Mouse (Mus musculus) heart, postnatal 25 days (tissue): ENCODE measurements around the gene Olfr191. TPM values are rescaled to one million over a fixed set of nuclear protein-coding genes. Genes with fewer than 3 reads are reported as not detected.
"Not testable (repeated sequence)": the region's sequence is repeated elsewhere in the genome, so short reads cannot be mapped to it uniquely, and the experiment has no call there.

ENCODE experiments used
- DNase-seq: peaks from one replicate; pipeline ENCODE4 v3.0.0; 2022; ENCODE audit warnings: low spot score
- intact Hi-C: fragments of 180-260 bp; cut with DNase I; formaldehyde crosslinking; loops from one replicate; pipeline ENCODE4 v1.15.1; 2025
- total RNA-seq, 2 experiments: library from RNA; stranded (reverse); gene quantifications; 2 replicates each; pipeline ENCODE4 v1.2.3; 2021

Gene Olfr191
- total RNA-seq = not detected

DNA sequence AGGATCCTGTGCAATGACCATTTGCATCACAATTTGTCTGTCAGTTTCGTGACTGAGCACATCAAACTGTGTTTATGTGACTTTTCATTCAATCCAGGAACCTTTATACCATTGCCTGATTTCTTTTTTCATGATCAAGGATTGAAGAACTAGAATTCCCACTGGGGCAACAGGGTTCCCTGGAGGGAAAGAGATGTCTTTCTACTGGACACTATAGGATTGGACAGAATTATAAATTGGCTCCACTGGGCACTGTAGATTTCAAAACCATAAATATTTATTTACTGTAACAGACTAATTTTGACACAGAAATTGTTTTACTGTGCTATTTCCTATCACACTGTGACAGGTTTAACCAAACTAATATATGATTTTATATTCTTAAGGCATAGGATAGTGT lies at the start of gene Olfr191:
TSS of gene Olfr191 (minus strand) at position 101 of the 400 bp plus-strand sequence.
- intact Hi-C loops, DNase-seq: not testable (repeated sequence)

DNA sequence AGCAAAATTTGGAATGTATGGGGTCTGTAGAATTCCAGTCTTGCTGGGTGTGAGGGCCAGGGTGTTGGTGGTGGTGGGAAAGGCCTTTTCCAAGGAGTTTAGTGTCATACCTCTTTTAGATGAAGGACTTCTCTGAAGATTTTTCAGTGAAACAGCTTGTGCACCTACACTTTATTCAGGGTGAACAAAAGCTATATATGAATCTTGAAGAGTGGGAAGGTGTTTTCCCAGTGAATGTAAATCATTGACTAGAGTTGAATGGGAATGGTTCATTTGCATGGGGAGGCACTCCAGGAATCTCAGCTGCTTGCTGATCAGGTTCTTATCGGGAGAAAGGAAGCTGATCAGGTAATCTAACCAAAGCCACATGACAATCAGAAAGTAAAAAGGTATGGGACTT lies 41.1 kb upstream of the Olfr191 start:
- DNase-seq = no peak
- intact Hi-C loops = no loop called here

DNA sequence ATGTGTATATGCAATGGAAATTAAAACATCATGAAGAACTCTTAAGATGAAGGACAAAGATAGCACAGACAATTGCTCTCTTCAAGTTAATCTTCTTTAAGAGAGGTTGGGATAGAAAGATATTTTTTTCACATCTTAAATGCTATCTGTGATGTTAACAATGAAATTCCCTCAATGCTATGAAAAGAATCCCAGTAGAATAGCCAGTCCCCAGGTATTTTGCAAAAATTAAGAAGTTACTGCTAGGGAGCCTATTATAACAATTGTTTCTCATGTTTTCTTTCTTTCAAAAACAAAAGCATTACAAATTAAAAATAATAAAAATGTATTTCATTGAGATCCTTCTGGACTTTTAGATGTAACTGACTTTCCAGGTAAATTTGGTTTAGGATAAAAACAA lies 31.3 kb upstream of the Olfr191 start, which contains the start of gene Olfr194:
TSS of gene Olfr194 (minus strand) at position 101 of the 400 bp plus-strand sequence.
- no peak for DNase-seq
- intact Hi-C loops = no loop called here

DNA sequence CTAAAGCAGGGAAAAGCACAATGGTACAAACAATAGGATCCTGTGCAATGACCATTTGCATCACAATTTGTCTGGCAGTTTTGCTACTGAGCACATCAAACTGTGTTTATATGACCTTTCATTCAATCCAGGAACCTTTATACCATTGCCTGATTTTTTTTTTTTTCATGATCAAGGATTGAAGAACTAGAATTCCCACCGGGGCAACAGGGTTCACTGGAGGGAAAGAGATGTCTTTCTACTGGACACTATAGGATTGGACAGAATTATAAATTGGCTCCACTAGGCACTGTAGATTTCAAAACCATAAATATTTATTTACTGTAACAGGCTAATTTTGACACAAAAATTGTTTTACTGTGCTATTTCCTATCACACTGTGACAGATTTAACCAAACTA lies 22.2 kb upstream of the Olfr191 start, which contains the start of gene Olfr193:
TSS of gene Olfr193 (minus strand) at position 101 of the 400 bp plus-strand sequence.
- no peak for DNase-seq
- intact Hi-C loops = no loop called here

DNA sequence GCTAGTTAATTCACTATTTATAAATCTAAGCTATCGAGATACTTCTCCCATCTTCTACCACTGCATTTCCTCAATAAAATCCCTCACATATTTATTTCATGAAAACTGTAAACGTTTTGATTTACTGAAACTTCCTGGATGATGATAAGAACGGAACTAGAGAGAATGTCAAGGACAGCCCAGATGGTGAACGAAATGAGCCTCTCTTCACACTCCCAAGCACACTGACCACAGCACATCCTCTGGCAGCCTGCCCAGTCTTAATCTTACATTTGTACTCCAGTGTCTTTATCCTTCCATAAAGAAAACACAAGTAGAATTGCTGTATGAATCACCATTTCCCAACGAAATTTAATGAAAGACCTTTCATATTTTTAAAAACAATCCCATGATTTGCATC lies 18.9 kb upstream of the Olfr191 start:
- intact Hi-C loops = not testable (repeated sequence)

DNA sequence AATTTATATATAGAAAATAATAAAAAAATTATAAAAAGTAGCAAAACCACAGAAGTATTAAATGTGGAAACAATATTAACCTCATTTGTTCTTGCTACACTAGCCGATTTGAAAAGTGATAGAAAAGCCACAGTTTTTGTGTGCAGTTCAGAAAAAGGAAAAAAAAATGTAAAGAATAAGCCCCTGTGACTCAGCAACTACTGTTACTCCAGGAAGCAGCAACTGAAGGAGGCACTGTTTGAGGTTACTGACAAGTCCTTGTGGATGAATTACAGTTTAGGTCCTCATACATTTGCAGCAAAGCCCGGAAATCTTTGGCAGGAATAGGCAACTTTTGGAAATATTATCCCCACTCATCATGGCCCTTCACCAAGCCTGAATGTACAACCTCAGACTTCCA lies 15.7 kb upstream of the Olfr191 start:
- DNase-seq = no peak
- intact Hi-C loops = no loop called here

More for the DNA sequence above, 18.9 kb upstream of the Olfr191 start:
- DNase-seq = not testable (repeated sequence)

DNA sequence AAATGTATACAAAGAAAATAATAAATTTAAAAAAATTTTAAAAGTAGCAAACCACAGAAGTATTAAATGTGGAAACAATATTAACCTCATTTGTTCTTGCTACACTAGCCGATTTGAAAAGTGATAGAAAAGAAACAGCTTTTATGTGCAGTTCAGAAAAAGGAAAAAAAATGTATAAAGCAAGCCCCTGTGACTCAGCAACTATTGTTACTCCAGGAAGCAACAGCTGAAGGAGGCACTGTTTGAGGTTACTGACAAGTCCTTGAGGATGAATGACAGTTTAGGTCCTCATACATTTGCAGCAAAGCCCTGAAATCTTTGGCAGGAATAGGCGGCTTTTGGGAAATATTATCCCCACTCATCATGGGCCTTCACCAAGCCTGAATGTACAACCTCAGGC lies 8.5 kb downstream of the Olfr191 start:
- DNase-seq = not testable (repeated sequence)

DNA sequence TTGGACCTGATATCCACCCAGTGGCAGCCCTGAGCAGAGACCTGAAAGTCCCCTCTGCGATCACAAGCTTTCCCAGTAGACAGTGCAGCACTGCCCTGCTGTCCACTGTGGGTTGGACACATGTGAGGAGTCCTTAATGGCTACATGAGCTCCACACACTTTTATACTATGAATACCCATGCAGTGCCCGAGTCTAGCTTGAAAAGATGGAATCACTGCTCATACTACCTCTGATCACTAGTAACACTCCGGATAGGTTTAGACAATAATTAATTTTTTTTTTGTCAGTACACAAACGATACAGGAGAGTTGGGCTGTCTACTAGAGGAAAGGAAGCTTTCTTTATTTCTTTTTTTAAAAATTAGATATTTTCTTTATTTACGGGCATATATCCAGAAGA lies 11.7 kb downstream of the Olfr191 start, which contains the start of gene Olfr190:
TSS of gene Olfr190 (minus strand) at position 101 of the 400 bp plus-strand sequence.
- no peak for DNase-seq
- intact Hi-C loops = no loop called here

More for the DNA sequence above, 8.5 kb downstream of the Olfr191 start:
- intact Hi-C loops = not testable (repeated sequence)

DNA sequence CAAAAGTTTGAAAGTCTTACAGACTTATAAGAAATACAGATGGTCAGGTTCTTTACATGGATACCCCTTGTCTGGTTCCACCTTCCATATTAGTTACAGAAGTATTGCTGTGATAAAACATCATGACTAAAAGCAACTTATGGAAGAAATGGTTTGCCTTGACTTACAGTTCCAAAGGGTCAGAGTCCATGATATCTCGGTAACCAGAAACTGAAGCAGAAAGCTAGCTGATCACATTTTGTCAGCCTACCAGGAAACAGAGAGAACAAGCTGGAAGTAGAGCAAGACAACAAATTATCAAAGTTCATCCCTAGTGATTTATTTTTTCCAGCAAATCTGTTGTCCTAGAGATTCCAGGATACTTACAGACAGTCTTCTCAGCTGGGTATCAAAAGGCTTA lies 16.1 kb downstream of the Olfr191 start:
- intact Hi-C loops = no loop called here
- DNase-seq = no peak

DNA sequence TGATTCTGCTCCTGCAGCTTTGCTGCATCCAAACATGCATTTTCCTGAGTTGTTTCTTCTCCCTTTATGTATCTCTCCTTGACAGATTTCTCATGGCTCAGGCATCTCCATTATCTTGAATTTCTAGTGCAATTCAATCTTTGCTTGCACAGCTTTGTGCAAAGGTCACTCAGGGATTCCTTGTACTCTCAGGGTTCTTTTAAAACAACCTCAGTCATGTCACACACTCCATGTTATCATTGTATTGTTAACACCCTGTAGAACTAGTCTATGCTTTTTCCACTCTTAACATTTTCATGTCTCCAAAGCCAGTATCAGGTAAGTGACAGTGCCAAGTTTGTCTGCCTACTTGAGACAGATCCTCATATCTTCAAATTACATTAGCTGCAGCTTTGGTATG lies 17.9 kb downstream of the Olfr191 start:
- no peak for DNase-seq
- intact Hi-C loops = no loop called here

DNA sequence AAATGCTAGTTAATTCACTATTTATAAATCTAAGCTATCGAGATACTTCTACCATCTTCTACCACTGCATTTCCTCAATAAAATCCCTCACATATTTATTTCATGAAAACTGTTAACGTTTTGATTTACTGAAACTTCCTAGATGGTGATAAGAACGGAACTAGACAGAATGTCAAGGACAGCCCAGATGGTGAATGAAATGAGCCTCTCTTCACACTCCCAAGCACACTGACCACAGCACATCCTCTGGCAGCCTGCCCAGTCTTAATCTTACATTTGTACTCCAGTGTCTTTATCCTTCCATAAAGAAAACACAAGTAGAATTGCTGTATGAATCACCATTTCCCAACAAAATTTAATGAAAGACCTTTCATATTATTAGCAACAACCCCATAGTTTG lies 27.2 kb downstream of the Olfr191 start:
- intact Hi-C loops, DNase-seq: not testable (repeated sequence)

DNA sequence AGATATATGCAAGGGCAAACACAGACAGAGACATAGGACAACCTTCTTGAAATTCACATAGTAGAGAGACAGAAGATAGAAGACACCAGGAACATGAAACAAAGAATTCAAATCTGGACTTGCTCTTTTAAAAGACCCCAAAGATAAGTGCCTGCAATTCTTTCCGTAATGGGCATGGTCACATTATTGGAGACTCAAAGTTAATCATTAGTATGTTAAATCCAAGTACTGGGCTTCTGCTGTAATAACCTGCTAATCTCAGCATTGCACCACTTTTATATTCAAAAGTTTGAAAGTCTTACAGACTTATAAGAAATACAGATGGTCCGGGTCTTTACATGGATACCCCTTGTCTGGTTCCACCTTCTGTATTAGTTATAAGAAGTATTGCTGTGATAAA lies 40.3 kb downstream of the Olfr191 start:
- intact Hi-C loops, DNase-seq: not testable (repeated sequence)

DNA sequence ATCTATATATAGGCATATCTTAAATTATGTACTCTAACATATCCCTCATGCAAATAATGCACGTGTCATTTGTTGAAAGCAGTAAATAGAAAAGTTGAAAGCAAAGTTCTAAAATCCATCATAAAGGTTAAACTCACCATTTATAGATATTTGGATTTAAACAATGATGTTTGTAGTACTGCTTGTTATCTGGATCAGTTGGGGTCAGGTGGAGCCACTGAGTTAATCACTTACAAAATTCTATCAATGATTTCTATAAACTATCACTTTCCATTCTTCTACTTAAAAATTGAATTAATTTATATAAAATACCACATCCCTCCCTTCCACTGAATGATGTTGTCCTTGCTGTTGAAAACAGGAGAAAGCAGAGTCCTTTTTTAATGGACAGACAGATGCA lies 40.8 kb downstream of the Olfr191 start:
- DNase-seq = no peak
- intact Hi-C loops = no loop called here

DNA sequence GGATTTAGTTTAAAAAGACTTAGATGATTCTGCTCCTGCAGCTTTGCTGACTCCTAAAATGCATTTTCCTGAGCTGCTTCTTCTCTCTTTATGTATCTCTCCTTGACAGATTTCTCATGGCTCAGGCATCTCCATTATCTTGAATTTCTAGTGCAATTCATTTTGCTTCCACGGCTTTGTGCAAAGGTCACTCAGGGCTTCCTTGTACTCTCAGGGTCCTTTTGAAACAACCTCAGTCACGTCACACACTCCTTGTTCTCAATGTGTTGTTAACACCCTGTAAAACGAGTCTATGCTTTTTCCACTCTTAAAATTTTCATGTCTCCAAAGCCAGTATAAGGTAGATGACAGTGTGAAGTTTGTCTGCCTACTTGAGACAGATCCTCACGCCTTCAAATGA lies 42.0 kb downstream of the Olfr191 start:
- intact Hi-C loops = no loop called here
- no peak for DNase-seq

DNA sequence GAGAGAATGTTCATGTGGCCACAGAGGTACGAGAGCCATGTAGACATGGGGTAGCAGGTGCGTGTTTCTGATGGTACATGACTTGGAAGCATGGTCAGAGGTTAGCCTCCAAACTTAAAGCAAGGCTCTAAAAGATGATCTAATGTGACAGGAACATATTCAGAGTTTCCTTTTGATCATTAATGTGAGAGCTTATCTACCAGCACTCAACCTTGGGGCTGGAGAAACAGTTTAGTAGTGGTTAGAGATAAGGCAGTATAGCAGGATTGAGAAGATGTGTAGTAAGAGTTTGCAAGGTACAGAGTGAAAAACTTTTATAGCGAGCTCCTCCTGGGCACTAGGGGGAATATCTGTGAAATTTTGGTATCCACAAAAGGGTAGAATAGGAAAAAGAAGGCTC lies 43.8 kb downstream of the Olfr191 start:
- intact Hi-C loops = no loop called here
- DNase-seq = no peak

DNA sequence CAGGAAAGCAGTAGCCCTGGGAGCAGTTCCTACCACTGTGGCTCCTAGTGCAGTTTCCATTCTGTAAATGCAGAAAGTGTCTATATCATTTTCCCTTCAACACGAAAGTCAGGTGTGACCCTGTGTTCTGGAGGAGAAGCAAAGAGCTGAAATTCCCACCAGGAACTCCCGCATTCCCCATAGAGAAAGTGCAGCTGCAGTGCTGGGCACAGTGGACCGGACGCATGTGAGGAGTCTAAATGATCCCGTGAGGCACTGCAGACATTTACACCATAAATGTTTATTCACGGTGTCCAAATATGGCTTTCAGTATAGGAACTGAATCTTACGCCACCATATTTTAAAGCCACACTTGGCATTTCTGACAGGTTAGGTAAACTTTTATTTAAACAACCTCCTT lies 49.9 kb downstream of the Olfr191 start, which contains the start of gene Olfr187:
TSS of gene Olfr187 (minus strand) at position 58 of the 400 bp plus-strand sequence.
- intact Hi-C loops = no loop called here
- DNase-seq = no peak

Other genes with a start within 250 kb of the Olfr191 start
- gene Olfr177, start 215.1 kb downstream of the Olfr191 start, total RNA-seq = not detected
- not detected for gene Olfr178, start 197.8 kb downstream of the Olfr191 start, total RNA-seq
- gene Olfr181, start 161.1 kb downstream of the Olfr191 start, total RNA-seq = not detected
- gene Olfr180, start 160.4 kb downstream of the Olfr191 start, total RNA-seq = not detected
- gene Olfr183, start 94.5 kb downstream of the Olfr191 start, total RNA-seq = not detected
- not detected for gene Olfr186, start 59.5 kb downstream of the Olfr191 start, total RNA-seq
- gene Olfr187, start 50.1 kb downstream of the Olfr191 start, total RNA-seq = not detected
- not detected for gene Olfr190, start 11.8 kb downstream of the Olfr191 start, total RNA-seq
- gene Olfr193, start 22.1 kb upstream of the Olfr191 start, total RNA-seq = not detected
- gene Olfr194, start 31.2 kb upstream of the Olfr191 start, total RNA-seq = not detected
- not detected for gene Olfr195, start 57.2 kb upstream of the Olfr191 start, total RNA-seq
- not detected for gene Olfr196, start 80.6 kb upstream of the Olfr191 start, total RNA-seq
- not detected for gene Olfr198, start 113.7 kb upstream of the Olfr191 start, total RNA-seq
- gene Olfr199, start 129.9 kb upstream of the Olfr191 start, total RNA-seq = not detected
- gene Olfr201, start 182.8 kb upstream of the Olfr191 start, total RNA-seq = not detected
- not detected for gene Olfr202, start 197.0 kb upstream of the Olfr191 start, total RNA-seq
- gene Olfr203, start 209.1 kb upstream of the Olfr191 start, total RNA-seq = not detected
- not detected for gene Olfr204, start 228.4 kb upstream of the Olfr191 start, total RNA-seq
- gene Olfr205, start 241.3 kb upstream of the Olfr191 start, total RNA-seq = not detected